Mouse (Mus musculus): ENCODE data around the gene Gm21983. TPM values are rescaled to one million over a fixed set of nuclear protein-coding genes. Genes with fewer than 3 reads are reported as not detected.
A peak's percentile ranks its signal among the peaks of the same experiment; 100 is the strongest.

Gm21983 gene
- polyA plus RNA-seq, 1 experiment from 2014 or later = not detected

DNA sequence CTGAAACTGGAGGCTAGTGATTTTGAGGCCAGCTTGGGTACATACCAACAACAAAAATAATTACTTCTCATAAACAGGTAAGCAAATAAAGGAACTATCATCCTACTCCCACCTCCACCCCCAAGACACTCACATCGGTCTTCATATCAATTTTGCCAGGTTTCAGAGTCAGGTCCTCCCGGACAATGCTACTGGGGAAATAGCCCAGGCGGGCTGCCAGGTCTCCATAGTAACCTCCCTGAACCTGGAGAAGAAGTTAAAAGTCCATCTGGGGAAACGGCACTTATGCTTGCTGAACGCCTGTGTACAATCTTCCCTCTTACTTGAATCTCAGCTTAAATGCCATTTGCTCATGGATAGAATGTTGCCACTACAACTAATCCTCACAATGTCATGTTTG lies 850 bp downstream of the Gm21983 start:
- Histone ChIP-seq H3K4me2 (no peak overlapping the region), H3K36me3 (replicated peaks) (peaks cover 22% of the 10 kb centered on the region), H3K9me3 (no peaks in the 10 kb centered on the region), H3K27ac (0 out of 2 replicates have a peak overlapping the region, but pooled peaks have one; percentile 25), H3K4me3 (replicated peaks) (no peak overlapping the region), H3K4me1 (peaks cover 12% of the 10 kb centered on the region), H3K9ac (no peak overlapping the region), H3K27me3 (no peaks in the 10 kb centered on the region)
- 78% methylated on average over 5 of the region's 5 CpGs for WGBS
- ATAC-seq (ENCODE audit: low FRiP score) = no peak

DNA sequence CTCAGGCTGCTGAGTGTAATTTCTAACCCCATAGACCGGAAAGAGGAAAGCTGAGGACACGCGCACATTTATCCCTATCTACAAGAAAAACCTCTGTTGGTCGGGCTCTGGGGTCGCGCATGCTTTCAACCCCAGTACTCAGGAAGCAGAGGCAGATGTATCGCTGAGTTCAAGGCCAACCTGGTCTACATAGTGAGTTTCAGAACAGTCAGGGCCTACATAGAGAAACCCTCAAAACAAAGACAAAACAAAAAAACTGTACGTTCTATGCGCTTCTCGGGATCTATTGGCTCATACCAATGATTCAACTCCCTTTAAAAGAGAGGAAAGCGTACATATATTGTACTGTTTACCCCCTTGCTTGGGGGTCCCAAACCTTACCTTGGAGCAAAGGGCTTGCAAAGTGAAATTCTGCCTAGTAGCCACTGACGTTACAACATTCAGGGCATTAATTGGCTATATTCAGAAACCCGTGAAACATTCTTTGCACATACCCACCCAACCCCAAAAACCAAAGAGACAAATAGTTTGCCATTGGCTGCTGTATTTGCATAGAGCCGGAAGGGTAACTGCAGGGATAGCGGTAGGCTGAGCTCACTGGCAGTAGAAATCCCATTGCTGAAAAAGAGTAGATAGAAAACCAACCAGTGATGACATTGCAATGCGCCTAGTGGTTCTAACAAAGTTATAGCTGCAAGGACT lies 1.5 kb downstream of the Gm21983 start:
- Histone ChIP-seq H3K27ac (peak overlapping the region; percentile 95), H3K4me3 (replicated peaks) (peak overlapping the region; percentile 72), H3K4me1 (peaks cover 12% of the 10 kb centered on the region), H3K9me3 (no peaks in the 10 kb centered on the region), H3K4me2 (peak overlapping the region; percentile 58), H3K27me3 (no peaks in the 10 kb centered on the region), H3K36me3 (replicated peaks) (peaks cover 19% of the 10 kb centered on the region), H3K9ac (peak overlapping the region; percentile 30; the same call in 1 of the 2 replicates)
- 45% methylated on average over 16 of the region's 16 CpGs for WGBS
- no peak for ATAC-seq (ENCODE audit: low FRiP score)

DNA sequence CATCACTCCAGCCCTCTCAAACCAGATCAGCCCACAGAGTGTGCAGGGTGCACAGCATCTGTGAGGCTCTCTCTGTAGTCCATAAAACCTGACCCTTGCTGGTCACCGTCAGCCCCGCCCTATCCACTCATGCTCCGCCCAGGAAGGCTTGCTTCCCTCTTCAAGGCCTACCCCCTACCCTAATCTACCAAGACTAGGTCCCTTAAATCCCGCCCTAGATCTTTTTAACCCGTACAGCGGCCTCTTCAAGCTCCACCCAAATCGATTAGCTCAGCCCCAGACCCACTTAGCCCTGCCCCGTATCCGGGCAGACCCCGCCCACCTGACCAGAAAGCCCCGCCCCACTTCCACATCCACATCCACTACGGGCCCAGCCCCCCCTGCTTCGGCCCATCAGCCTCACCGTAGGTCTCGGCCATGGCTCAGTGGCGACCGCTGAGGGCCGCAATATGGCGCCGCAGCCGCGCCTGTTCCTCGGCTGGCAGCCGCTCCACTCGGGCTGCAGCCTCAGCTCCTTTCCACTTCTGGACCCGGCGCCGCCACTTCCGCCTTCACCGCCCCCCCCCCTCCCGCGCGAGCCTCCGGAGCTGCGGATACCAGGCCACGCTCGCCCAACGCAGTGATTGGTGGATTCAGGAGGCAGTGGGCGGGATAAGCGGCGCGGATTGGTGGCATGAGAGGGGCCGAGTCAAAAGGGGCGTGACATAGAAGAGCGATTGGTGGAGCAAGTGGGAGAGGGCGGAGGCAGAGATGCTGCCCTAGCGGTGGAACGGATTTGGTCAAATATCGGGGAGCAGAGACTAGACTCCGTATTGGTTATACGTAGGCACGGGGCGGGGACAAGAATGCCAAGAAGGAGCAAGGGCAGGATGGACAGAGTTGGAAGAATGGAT lies 2.3 kb downstream of the Gm21983 start, which contains the start of gene Rab4b:
TSS of gene Rab4b (minus strand) at position 573 of the 893 bp plus-strand sequence.
- peak within 1 kb of the TSS; percentile 58 for H3K4me2 ChIP-seq
- peak within 1 kb of the TSS; percentile 52 for H3K9ac ChIP-seq
- H3K4me1 ChIP-seq = peaks cover 12% of the 10 kb centered on the region
- peaks cover 22% of the 10 kb centered on the region for H3K36me3 ChIP-seq (replicated peaks)
- WGBS = under 1% methylated on average over 52 of the region's 53 CpGs
- peak within 1 kb of the TSS; percentile 95 for H3K27ac ChIP-seq
- no peaks in the 10 kb centered on the region for H3K9me3 ChIP-seq
- no peaks in the 10 kb centered on the region for H3K27me3 ChIP-seq
- peak; percentile 99 for ATAC-seq (ENCODE audit: low FRiP score)
- H3K4me3 ChIP-seq (replicated peaks) = peak within 1 kb of the TSS; percentile 72

DNA sequence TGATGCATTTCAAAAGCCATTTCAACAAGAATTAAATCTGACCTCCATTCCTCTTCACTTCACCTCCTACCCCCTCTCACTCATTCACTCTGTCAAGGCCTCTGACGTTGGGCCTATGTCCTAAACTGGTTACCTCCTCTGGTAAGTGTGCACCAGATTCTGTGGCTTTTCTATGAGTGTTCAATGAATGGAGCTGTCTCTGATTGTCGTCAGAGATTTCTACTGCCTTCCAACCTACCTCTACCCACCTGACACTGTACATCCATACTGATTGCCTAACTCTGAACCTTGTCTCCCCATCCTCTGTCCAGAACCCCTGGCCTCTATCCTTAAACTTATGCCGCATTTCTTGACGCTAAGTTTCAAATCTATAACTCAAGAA lies 3.0 kb downstream of the Gm21983 start:
- H3K36me3 ChIP-seq (replicated peaks) = peaks cover 22% of the 10 kb centered on the region

DNA sequence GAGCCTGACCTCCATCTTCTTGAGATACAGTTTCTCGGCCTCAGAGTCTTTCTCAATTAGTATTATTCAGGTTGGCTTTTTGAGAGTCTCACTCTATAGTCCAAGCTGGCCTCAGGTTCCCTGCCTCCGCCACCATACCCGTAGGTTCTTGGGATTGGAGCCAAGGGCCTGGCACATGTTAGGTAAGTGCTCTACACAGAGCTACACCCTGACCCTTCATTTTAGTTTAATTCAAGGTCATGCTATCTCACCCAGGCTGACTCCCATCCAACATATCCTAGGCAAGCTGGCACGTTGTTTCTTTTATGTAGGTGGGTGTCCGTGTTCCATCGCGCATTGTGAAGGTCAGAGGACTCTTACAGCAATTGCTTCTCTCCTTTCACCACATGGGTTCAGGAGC lies 6.0 kb downstream of the Gm21983 start:
- ATAC-seq (ENCODE audit: low FRiP score) = no peak
- no peak overlapping the region for H3K4me3 ChIP-seq (replicated peaks)
- WGBS = 94% methylated on average over 7 of the region's 7 CpGs
- H3K36me3 ChIP-seq (replicated peaks) = peaks cover 43% of the 10 kb centered on the region
- no peak overlapping the region for H3K27ac ChIP-seq
- H3K9ac ChIP-seq = no peak overlapping the region
- no peaks in the 10 kb centered on the region for H3K27me3 ChIP-seq
- H3K4me1 ChIP-seq = peaks cover 12% of the 10 kb centered on the region
- no peak overlapping the region for H3K4me2 ChIP-seq
- H3K9me3 ChIP-seq = no peaks in the 10 kb centered on the region

More for the DNA sequence above, 3.0 kb downstream of the Gm21983 start:
- peak; percentile 1; the same call in 1 of the 2 replicates for ATAC-seq (ENCODE audit: low FRiP score)
- Histone ChIP-seq H3K9me3 (no peaks in the 10 kb centered on the region), H3K27ac (peak overlapping the region; percentile 95), H3K4me1 (peaks cover 12% of the 10 kb centered on the region), H3K4me3 (replicated peaks) (peak overlapping the region; percentile 72), H3K27me3 (no peaks in the 10 kb centered on the region), H3K4me2 (peak overlapping the region; percentile 58), H3K9ac (peak overlapping the region; percentile 52)
- 19% methylated on average over 4 of the region's 4 CpGs for WGBS

DNA sequence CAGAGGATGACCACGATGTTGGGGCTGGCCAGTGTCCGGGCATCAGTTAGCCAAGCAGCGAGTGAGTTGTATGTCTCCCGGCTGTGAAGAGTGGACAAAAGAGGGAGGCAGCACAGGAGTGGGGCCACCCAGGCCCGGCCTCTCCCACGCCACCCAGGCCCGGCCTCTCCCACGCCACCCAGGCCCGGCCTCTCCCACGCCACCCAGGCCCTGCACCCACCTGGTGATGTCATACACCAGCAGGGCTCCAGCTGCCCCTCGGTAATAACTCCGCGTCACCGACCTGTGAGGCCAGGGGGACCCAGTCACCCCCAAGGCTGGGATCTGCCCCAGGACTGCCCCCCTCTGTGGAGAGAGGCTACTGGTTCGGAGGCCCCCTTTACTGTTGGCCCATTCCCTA lies 6.4 kb downstream of the Gm21983 start:
- no peak for ATAC-seq (ENCODE audit: low FRiP score)
- 96% methylated on average over 15 of the region's 15 CpGs for WGBS

DNA sequence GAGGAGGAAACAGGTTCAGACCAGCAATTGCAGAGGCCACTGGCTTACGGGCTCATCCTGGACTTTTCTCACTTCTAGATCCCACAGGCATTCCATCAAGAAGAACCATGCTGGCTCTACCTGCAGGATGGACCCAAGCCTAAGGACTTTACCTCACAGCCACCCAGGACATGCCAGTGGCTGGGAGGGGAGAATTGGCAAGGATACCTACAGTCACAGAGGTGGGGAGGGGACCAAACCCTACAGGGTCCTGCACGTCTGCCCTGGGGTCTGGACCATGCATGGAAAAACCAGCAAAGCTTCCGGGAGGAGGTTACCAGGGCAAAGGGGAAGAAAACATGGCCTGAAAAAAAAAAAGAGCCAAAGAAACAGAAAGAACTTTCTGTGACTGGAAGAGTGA lies 9.9 kb downstream of the Gm21983 start:
- H3K27ac ChIP-seq = no peak overlapping the region
- 91% methylated on average over 3 of the region's 3 CpGs for WGBS
- no peak overlapping the region for H3K4me2 ChIP-seq
- no peak overlapping the region for H3K9ac ChIP-seq
- no peak overlapping the region for H3K4me3 ChIP-seq (replicated peaks)
- H3K36me3 ChIP-seq (replicated peaks) = peaks cover 43% of the 10 kb centered on the region
- no peaks in the 10 kb centered on the region for H3K27me3 ChIP-seq
- H3K4me1 ChIP-seq = peaks cover 9% of the 10 kb centered on the region
- no peaks in the 10 kb centered on the region for H3K9me3 ChIP-seq
- no peak for ATAC-seq (ENCODE audit: low FRiP score)

More for the DNA sequence above, 6.4 kb downstream of the Gm21983 start:
- no peak overlapping the region for H3K4me3 ChIP-seq (replicated peaks)
- H3K4me2 ChIP-seq = no peak overlapping the region
- no peaks in the 10 kb centered on the region for H3K9me3 ChIP-seq
- peaks cover 43% of the 10 kb centered on the region for H3K36me3 ChIP-seq (replicated peaks)
- no peak overlapping the region for H3K27ac ChIP-seq
- H3K27me3 ChIP-seq = no peaks in the 10 kb centered on the region
- H3K4me1 ChIP-seq = peaks cover 9% of the 10 kb centered on the region
- H3K9ac ChIP-seq = no peak overlapping the region

DNA sequence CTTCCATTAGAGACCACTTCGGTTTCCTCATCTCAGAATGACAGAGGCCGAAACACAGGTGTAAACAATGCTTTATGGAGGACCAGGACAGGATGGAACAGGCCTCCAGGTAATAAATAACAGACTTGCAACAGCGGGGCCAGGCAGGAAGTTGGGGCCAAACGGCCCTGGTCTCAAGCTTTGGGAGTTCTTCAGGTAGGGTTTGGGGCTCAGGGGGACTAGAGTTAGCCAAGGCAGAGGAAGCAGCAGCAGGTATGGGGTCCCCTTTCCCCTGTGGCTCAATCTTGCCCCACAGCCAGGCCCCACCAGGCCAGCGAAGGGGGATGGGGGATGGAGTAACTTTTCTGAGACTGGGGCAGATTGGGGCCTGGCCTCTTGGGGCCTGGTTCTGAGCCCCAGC lies 12.5 kb downstream of the Gm21983 start:
- ATAC-seq (ENCODE audit: low FRiP score) = no peak
- Histone ChIP-seq H3K4me3 (replicated peaks) (no peak overlapping the region), H3K27me3 (no peaks in the 10 kb centered on the region), H3K4me1 (peaks cover 34% of the 10 kb centered on the region), H3K9me3 (no peaks in the 10 kb centered on the region), H3K9ac (no peak overlapping the region), H3K4me2 (no peak overlapping the region), H3K27ac (no peak overlapping the region), H3K36me3 (replicated peaks) (peaks cover 47% of the 10 kb centered on the region)
- 92% methylated on average over 5 of the region's 5 CpGs for WGBS

DNA sequence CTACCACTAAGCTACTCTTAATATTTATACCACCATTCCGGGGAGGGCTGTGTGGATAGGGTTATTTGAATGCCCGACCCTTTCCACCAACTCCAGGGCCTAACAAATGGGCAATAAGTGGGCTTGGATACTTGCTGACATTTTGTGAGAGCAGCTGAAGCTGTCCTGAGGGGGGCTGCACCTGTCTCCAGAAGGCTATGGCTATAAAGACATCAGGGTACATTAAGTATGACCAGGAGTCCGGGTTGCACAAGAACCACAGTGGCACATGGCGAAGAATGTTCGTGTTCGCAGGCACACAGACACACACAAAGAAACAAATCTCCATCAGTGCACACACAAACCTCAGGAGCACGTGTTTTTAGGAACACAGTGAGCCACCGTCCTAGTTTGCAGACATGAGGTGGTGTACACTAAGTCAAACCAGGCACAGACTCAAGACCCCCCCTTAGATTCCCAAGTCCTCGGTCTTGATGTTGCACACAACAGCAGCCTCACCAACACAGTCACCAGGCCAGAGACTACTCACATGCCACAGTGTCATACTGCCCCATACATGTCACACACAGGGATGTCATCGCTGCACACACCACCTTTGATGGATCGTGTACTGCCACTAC lies 13.3 kb downstream of the Gm21983 start:
- 0 out of 2 replicates have a peak, but pooled peaks have one; percentile 2 for ATAC-seq (ENCODE audit: low FRiP score)
- peak overlapping the region; percentile 99 for H3K27ac ChIP-seq
- H3K4me2 ChIP-seq = peak overlapping the region; percentile 86
- WGBS = 79% methylated on average over 11 of the region's 11 CpGs
- peaks cover 43% of the 10 kb centered on the region for H3K36me3 ChIP-seq (replicated peaks)
- H3K9ac ChIP-seq = peak overlapping the region; percentile 76
- H3K27me3 ChIP-seq = no peaks in the 10 kb centered on the region
- H3K4me1 ChIP-seq = peaks cover 42% of the 10 kb centered on the region
- H3K4me3 ChIP-seq (replicated peaks) = peak overlapping the region; percentile 73
- H3K9me3 ChIP-seq = no peaks in the 10 kb centered on the region

DNA sequence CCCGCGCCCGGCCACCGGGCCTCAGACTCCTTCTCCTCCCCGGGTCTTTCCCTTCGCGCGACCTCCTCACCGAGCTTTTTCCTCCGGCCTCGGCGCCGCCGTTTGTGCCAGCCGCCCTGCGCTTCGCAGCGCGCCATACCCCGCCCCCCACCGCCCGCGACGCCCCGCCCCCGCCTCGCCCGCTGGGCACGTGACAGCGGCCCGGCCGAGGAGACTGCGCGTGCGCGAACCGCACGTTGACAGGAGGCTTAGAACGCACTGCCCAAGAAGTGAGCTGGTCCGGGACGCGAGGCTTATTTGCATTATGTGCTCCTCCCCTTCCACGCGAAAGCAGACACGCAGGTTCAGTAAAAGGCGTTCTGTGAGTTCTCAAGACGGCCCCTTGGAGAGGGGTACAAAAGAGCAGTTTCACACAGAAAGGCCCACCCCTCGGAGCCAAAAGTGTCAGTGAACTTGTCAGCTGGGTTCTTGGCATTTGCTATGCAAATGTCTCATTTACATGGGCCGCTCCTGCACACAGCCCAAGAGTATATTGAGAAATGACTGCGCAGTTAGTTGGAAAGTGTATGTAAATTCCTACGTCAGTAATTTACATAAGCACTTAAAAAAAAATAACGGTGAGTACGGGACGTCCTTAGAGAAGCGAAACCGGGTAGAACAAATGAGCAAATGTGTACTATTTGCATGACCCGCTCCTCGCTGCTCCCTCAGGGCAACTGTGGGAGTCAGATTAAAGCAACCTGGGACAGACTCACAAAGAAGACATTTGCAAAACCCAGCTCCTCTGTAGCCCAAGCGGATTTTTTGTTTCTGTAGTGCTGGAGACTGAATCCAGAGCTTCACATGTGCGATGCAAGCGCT lies 14.0 kb downstream of the Gm21983 start, which contains the start of gene Egln2:
TSS of gene Egln2 (minus strand) at position 189 of the 861 bp plus-strand sequence.
- Histone ChIP-seq H3K4me2 (peak within 1 kb of the TSS; percentile 86), H3K4me1 (peaks cover 49% of the 10 kb centered on the region), H3K9ac (peak within 1 kb of the TSS; percentile 76), H3K27ac (peak within 1 kb of the TSS; percentile 99), H3K36me3 (replicated peaks) (peaks cover 42% of the 10 kb centered on the region), H3K27me3 (no peaks in the 10 kb centered on the region), H3K4me3 (replicated peaks) (peak within 1 kb of the TSS; percentile 73), H3K9me3 (no peaks in the 10 kb centered on the region)
- WGBS = 2% methylated on average over 58 of the region's 61 CpGs
- peak; percentile 88 for ATAC-seq (ENCODE audit: low FRiP score)

DNA sequence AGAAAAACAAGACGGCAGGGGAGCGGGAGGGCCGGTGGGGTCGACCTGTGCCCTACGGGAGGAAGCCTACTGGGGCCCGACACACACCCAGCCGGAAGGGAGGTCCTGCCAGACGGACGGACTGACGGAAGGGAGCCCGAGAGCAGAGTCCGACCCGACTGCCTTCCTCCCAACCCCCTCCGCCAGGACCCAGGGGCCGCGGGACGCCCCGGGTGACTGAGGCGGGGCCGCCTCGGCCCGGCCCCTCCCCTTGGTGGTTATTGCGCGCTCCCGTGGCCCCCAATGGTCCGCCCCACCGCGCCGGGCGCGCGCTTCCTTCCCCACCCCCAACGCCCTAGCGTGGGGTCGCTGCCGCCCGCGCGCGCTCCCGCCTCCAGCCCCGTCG lies 14.7 kb downstream of the Gm21983 start:
- H3K4me3 ChIP-seq (replicated peaks) = peak overlapping the region; percentile 73
- H3K4me1 ChIP-seq = peaks cover 55% of the 10 kb centered on the region
- peak; percentile 69 for ATAC-seq (ENCODE audit: low FRiP score)
- peak overlapping the region; percentile 86 for H3K4me2 ChIP-seq
- no peaks in the 10 kb centered on the region for H3K9me3 ChIP-seq
- peak overlapping the region; percentile 76 for H3K9ac ChIP-seq
- H3K27ac ChIP-seq = peak overlapping the region; percentile 99
- WGBS = under 1% methylated on average over 39 of the region's 43 CpGs
- H3K27me3 ChIP-seq = no peaks in the 10 kb centered on the region
- H3K36me3 ChIP-seq (replicated peaks) = peaks cover 40% of the 10 kb centered on the region
